Mouse (Mus musculus) CD4-positive, CD25-positive, alpha-beta regulatory T cell, adult 2 months (primary cell): ENCODE measurements around the gene Yjefn3.

Experiments
- DNase-seq: peaks from one replicate; pipeline ENCODE4 v3.0.0-alpha.2; 2012; ENCODE audit warnings: low read depth, low spot score

Yjefn3 gene

GRCm38 (mm10) chr8:69907106-69907505 lies 4.6 kb upstream of the Yjefn3 start:
- no peak for DNase-seq

- no peak for DNase-seq
Measured at GRCm38 (mm10) chr8:69906260-69906659, 3.7 kb upstream of the Yjefn3 start.

GRCm38 (mm10) chr8:69904096-69904495 lies 1.6 kb upstream of the Yjefn3 start:
- no peak for DNase-seq

GRCm38 (mm10) chr8:69903063-69903542 lies 591 bp upstream of the Yjefn3 start:
- peak; percentile 99 for DNase-seq

GRCm38 (mm10) chr8:69901484-69902162 lies 889 bp downstream of the Yjefn3 start:
- DNase-seq: peak; percentile 98

- no peak for DNase-seq
Measured at GRCm38 (mm10) chr8:69900895-69901451, 1.5 kb downstream of the Yjefn3 start.

- no peak for DNase-seq
Measured at GRCm38 (mm10) chr8:69899876-69900275, 2.6 kb downstream of the Yjefn3 start.

- DNase-seq: no peak
Measured at GRCm38 (mm10) chr8:69897857-69898256, 4.7 kb downstream of the Yjefn3 start.

- DNase-seq: no peak
Measured at GRCm38 (mm10) chr8:69895772-69896451, 6.6 kb downstream of the Yjefn3 start.

- no peak for DNase-seq
Measured at GRCm38 (mm10) chr8:69894836-69895332, 7.6 kb downstream of the Yjefn3 start.

- peak; percentile 72 for DNase-seq
Measured at GRCm38 (mm10) chr8:69893863-69894262, 8.6 kb downstream of the Yjefn3 start.

- peak; percentile 65 for DNase-seq
Measured at GRCm38 (mm10) chr8:69890813-69891241, 11.7 kb downstream of the Yjefn3 start.

GRCm38 (mm10) chr8:69888902-69889301 lies 13.6 kb downstream of the Yjefn3 start:
- no peak for DNase-seq

- no peak for DNase-seq
Measured at GRCm38 (mm10) chr8:69888244-69888866, 14.2 kb downstream of the Yjefn3 start.

- DNase-seq: peak; percentile 65
Measured at GRCm38 (mm10) chr8:69887289-69888243, 14.9 kb downstream of the Yjefn3 start, which contains the start of gene Cilp2. Gene Cilp2, minus strand, starts transcription at chr8:69887687.

- no peak for DNase-seq
Measured at GRCm38 (mm10) chr8:69884141-69884540, 18.4 kb downstream of the Yjefn3 start.

- no peak for DNase-seq
Measured at GRCm38 (mm10) chr8:69882833-69883600, 19.5 kb downstream of the Yjefn3 start.

- DNase-seq: peak; percentile 64
Measured at GRCm38 (mm10) chr8:69882021-69882756, 20.3 kb downstream of the Yjefn3 start.

GRCm38 (mm10) chr8:69881261-69881865 lies 21.1 kb downstream of the Yjefn3 start:
- no peak for DNase-seq
